Mouse (Mus musculus) mesoderm, embryonic 11.5 days (tissue): Measurements from ENCODE around the gene Fam50b.

Experiments
- DNase-seq: peaks from one replicate; pipeline ENCODE4 v3.0.0-alpha.2; 2012; ENCODE audit warnings: low read depth, low spot score

Gene Fam50b

GRCm38 (mm10) chr13:34737968-34738698 is 3.5 kb downstream of the Fam50b start:
- DNase-seq: no peak

- no peak for DNase-seq
Observed at GRCm38 (mm10) chr13:34738699-34738973, 4.0 kb downstream of the Fam50b start.

- DNase-seq: no peak
Observed at GRCm38 (mm10) chr13:34739071-34739470, 4.4 kb downstream of the Fam50b start.

DNA sequence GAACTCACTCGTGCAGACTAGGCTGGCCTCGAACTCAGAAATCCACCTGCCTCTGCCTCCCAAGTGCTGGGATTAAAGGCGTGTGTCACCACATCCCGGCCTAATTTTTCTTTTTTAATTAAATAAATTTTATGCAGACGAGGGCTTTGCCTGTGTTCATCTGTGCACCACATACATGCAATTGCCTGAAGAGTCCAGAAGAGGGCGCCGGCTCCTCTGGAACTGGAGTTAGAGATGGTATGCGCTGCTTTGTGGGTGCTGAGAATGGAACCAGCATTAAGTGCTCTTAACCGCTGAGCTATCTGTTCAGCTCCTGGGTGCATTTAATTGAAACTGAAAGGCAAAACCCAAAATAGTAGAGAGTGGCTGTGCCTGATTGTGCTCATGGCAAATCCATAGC is 6.6 kb downstream of the Fam50b start:
- DNase-seq: no peak

DNA sequence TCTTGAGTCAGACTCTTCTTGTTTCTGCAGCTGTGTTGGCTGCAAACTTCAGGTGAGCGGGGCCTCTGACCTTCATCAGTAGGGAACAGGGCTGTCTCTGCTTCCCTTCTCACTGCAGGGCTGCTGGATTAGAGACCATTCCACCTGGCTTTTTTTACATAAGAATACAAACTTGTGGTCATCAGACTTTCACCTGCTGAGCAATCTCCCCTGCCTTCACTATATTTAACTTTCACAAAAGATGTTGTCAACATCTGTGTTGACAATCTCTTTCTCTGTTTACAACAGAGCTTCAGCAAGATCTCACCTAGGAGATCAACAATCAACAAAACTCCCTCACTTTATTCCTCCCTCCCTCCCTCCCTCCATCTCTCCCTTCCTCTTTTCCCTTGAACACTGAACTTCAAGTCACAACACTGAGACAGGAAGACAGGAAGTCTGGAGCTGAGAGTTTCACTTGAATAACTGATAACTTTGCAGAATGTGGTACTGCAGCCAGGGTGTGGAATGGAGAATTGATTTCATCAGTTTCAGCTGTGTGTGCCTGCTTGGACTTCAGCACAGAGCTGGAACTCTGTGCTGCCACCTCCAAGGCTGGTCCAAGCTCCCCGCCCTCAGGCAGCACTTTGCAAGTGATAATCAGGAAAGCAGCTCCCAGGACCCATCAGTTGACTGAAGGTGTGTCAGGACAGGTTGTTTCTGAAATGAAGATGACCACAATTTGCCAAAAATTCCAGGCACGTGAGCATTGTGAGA is 7.3 kb downstream of the Fam50b start:
- DNase-seq: no peak

DNA sequence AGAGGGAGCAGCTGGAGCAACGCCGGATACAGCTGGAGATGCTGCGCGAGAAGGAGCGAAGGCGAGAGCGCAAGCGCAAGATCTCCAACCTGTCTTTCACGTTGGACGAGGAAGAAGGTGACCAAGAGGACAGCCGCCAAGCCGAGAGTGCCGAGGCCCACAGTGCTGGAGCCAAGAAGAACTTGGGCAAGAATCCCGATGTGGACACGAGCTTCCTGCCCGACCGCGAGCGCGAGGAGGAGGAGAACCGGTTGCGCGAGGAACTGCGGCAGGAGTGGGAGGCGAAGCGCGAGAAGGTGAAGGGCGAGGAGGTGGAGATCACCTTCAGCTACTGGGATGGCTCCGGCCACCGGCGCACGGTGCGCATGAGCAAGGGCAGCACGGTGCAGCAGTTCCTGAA is 12.2 kb downstream of the Fam50b start:
- DNase-seq: no peak

DNA sequence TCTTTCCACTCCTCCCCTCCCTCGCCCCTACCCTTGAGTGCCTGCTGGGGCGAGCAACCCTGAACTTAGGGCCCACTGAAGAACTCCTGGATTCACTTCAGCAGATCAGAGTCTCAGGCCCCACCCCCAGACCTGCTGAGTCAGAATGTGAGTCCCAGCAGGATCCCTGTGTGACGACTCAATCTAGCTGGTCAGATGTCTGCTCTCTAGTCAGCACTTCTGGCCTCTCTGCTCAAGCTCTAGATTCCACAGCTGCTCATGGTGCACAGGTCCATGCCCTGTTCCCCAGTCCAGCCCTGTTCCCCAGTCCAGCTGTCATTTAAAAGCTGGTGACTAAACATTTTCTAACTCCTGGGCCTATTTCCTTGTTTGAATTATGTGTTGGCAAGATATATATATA is 13.9 kb downstream of the Fam50b start:
- DNase-seq: no peak

DNA sequence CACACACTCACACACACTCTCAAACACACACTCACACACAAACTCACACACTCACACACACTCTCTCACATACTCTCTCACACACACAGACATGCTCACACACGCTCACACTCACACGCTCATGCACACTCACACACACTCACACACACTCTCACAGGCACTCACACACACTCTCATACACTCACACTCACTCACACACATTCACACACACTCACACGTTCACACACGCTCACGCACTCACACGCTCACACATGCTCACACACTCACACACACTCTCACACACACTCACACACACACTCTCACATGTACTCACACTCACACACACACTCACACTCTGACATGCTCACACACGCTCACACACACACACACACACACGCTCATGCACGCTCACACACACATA is 24.6 kb downstream of the Fam50b start:
- no peak for DNase-seq

GRCm38 (mm10) chr13:34760518-34761287 is 26.1 kb downstream of the Fam50b start:
- DNase-seq: peak; percentile 26

DNA sequence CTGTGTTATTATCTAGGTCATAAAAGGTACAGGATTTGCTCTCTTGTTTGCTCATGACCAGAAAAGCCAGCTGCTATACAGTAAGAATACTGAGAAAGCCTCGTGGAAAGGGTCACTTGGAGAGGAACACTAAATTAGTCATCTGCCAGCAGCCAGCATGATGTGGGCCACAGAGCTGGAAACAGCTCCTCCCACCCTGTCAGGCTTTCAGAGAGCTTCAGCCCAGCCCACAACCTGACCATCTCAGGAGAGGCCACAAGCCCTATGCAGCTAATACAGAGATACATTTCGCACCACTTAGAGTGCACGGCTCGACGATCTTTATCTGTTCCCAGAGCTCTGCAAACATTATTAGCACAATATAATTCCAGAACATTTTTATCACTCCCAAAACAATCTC is 27.5 kb downstream of the Fam50b start:
- no peak for DNase-seq

DNA sequence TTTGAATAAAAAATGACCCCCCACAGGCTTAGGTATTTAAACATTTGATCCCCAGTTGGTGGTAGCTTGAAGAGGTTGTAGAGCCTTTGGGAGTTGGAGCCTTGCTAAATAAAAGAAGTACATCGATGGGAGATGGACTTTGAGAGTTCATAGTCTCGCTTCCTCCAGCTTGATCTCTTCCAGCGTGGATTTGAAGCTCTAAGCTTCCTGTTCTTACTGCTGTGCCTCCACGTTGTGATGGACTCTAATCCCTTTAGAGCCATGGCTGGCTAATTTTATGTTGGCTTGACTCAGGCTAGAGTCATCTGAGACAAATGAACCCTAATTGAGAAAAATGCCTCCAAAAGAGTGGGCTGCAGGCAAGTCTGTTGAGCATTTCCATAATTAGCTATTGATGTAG is 28.2 kb downstream of the Fam50b start:
- no peak for DNase-seq

DNA sequence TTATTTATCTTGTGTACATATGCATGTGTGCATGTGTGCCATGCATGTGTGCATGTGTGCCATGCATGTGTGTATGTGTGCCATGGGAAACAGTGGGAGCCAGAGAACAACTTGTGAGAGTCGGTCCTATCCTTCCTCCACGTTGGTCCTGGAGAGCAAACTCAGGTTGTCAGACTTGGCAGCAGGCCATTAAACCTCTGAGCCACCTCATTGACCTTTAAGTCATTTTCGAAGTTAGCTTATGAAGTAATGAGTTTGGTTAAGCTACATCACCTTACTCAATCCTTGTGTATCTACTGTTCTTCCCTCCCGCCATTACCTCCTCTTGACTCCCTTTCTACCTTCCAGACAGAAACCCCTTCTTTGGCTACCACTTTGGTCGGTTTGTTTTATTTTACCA is 30.6 kb downstream of the Fam50b start:
- DNase-seq: no peak

GRCm38 (mm10) chr13:34766572-34766971 is 31.9 kb downstream of the Fam50b start:
- no peak for DNase-seq

DNA sequence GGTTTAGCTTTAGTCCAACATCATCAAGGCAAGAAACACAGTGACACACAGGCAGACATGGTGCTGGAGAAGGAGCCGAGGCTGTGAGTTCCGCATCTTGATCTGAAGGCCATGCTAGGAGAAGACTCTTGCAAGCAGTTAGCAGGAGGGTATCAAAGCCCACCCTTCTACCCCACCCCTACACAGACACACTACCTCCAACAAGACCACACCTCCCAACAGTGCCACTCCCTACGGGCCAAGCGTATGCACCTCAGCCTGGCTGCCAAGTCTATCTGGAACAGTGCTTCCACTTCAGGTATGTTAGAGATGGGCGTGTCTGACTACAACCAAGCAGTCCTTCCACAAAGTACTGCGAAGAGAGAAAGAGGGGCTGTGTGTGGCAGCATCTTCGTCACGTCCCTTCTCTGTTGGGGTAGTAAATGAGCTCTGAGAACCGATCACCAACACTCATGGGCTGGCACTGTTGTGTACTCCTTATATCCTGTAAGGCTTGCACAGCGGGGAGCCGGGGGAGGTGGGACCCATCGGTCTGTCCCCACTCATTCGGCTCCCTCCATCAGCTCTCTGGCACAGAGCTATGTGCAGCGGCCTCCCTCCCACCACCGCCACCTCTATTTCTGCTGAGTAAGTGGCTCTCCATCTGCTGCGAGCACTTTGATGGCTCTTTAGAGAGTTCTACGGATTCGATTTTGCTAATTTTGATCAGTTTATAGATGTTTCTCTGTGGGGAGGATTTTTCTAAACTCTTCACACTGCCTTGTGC is 33.1 kb downstream of the Fam50b start:
- no peak for DNase-seq

- no peak for DNase-seq
Observed at GRCm38 (mm10) chr13:34776767-34777166, 42.1 kb downstream of the Fam50b start.

GRCm38 (mm10) chr13:34780856-34781610 is 46.4 kb downstream of the Fam50b start:
- no peak for DNase-seq

DNA sequence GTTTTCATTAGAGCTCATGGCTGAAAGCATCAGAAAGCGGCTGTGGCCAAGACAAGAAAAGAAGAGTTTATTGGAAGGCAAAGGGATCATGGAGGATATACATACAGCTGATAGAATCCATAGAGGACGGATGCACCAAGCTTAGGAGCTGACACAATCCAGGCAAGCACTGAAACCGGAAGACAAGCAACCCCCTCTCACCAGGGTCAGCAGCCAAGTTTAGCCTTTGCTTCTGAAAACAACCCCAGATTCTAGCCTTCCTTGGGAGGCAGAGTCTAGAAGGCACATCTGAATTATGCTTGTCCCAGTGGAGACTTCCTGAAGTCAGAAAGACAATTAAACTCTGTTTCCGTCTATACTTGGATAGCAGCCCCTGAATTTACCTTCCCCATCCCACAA is 47.0 kb downstream of the Fam50b start:
- no peak for DNase-seq

DNA sequence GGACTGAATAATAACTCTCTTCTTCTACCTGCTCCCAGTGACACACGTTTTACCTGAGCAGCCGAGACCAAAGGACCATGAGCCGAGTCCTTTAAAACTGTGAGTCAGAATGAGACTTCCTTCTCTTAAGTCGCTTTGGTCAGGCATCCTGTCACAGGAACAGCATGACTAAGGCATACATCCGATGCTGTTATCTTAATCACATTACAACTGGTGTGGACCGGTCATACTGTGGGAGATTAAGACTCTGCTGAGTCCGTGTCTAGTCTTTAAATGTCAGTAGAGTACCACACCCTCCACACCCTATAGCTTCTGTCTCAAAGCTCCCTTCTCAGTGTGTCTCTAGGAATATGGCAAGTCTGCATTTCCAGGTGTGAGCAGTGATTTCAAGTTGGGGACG is 50.2 kb downstream of the Fam50b start:
- DNase-seq: no peak

- no peak for DNase-seq
Observed at GRCm38 (mm10) chr13:34786634-34787033, 52.0 kb downstream of the Fam50b start.

DNA sequence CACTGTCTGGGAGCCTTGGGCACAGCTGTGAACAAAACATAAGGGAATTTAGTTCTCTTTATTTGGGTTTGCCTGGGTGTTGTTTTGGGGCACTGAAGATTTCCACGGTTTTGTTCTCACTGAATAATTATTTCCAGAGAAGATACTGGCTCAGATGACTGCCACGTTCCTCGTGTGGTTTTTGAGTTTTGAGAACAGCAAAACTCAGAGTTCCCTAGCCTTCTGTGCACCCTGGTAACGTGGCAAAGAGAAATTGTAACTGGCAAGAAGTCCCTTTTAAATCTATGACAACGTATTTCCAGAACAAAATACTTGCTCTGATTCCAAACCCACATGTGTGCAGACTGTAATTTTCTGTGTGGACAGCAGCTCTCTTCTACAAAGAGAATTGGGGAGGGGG is 52.9 kb downstream of the Fam50b start:
- no peak for DNase-seq

DNA sequence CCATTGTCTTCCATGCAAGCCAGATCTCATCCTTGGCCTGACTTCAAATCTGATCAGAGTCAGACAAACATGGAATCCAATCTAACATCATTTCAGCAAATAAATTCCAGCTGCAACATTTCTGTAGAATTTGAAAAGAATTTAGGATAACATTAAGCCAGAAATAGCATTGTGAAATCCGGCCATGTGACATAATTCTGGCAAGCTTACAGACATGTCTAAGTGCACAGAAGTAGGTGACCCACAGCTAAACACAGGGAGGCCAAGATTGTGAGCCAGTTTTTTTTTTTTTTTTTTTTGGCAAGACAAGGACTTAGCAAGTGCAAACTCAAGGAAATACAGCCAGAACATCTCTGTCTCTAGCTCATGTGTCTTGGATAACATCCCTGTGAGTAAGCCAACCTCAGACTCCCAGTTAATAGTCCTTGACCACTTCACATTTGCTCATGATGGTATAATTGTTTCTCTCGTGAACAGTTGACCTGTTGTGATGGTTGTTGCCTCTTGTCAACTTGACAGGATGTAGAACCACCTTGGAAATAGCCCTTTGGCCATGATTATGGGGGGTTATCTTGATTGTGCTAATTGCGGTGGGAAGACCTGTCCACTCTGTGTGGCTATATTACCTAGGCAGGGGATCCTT is 54.6 kb downstream of the Fam50b start:
- no peak for DNase-seq
